Mouse (Mus musculus) thymus, adult 2 months (tissue): ENCODE data around the gene Itgb4.

Experiments used
- CTCF ChIP-seq: fragments of 200-500 bp; IDR thresholded peaks from 2 replicates; pipeline ENCODE4 v1.5.1; 2012; ENCODE audit warnings: mild to moderate bottlenecking, control low read depth, low read length, moderate library complexity, borderline replicate concordance; ENCODE audit not compliant: control insufficient read depth, poor library complexity, insufficient read depth; ENCODE audit errors: extremely low read depth
- POLR2A ChIP-seq: fragments of 200-500 bp; IDR thresholded peaks from 2 replicates; pipeline ENCODE4 v1.6.1; 2012; ENCODE audit warnings: mild to moderate bottlenecking, low read length, control low read depth, moderate library complexity; ENCODE audit not compliant: control insufficient read depth, poor library complexity, insufficient read depth; ENCODE audit errors: extremely low read depth

- no peak for TF ChIP-seq CTCF
- TF ChIP-seq POLR2A = no peak
Measured at GRCm38 (mm10) chr11:115964977-115965604, 9.4 kb upstream of the Itgb4 start.
